Mouse (Mus musculus) erythroblast, embryonic 14.5 days (primary cell): ENCODE measurements around the gene Cryaa.

ENCODE experiments used
- GATA1 ChIP-seq: IDR thresholded peaks from 2 replicates; pipeline ENCODE4 v1.6.1; 2012; ENCODE audit warnings: low read length, inconsistent platforms, mixed read lengths
- TAL1 ChIP-seq: IDR thresholded peaks from 3 replicates; pipeline ENCODE4 v1.6.1; 2012; ENCODE audit warnings: low read length, inconsistent platforms, mixed read lengths

GRCm38 (mm10) chr17:31635781-31636180 is 41.8 kb upstream of the Cryaa start:
- TF ChIP-seq GATA1 (no peak), TAL1 (no peak)
